Mouse (Mus musculus) neutrophil, adult 5-6 weeks (primary cell): ENCODE measurements around the gene Fcgr3. TPM values are rescaled to one million over a fixed set of nuclear protein-coding genes. Genes with fewer than 3 reads are reported as not detected.

Experiments used
- ATAC-seq: fragments of 151-379, 151-347 bp; 2 replicates; pipeline ENCODE4 v1.8.0; 2017; ENCODE audit warnings: mild to moderate bottlenecking, moderate TSS enrichment; ENCODE audit not compliant: insufficient number of reproducible peaks, poor library complexity, low FRiP score, severe bottlenecking; ENCODE audit errors: extremely low read depth
- total RNA-seq: library from RNA; stranded (forward); fragments of 200-1000 nt; gene quantifications from 2 replicates; pipeline ENCODE4 v1.2.3, GENCODE M21; 2017

Fcgr3 gene
- total RNA-seq, 1 experiment from 2014 or later: 682 TPM

GRCm38 (mm10) chr1:171033756-171034155 lies 31.0 kb downstream of the Fcgr3 start:
- ATAC-seq: peak; percentile 54

- no peak for ATAC-seq
Measured at GRCm38 (mm10) chr1:171033196-171033595, 31.5 kb downstream of the Fcgr3 start.

- no peak for ATAC-seq
Measured at GRCm38 (mm10) chr1:171032691-171033090, 32.0 kb downstream of the Fcgr3 start.

GRCm38 (mm10) chr1:171031752-171032151 lies 33.0 kb downstream of the Fcgr3 start:
- no peak for ATAC-seq

- ATAC-seq: no peak
Measured at GRCm38 (mm10) chr1:171019311-171019950, 45.3 kb downstream of the Fcgr3 start.

- ATAC-seq: no peak
Measured at GRCm38 (mm10) chr1:171018737-171019136, 46.0 kb downstream of the Fcgr3 start, which contains the start of gene Fcgr4. Gene Fcgr4, plus strand, starts transcription at chr1:171018920.

GRCm38 (mm10) chr1:171017468-171018158 lies 47.1 kb downstream of the Fcgr3 start:
- peak; percentile 70 for ATAC-seq

- ATAC-seq: no peak
Measured at GRCm38 (mm10) chr1:171016676-171017356, 47.9 kb downstream of the Fcgr3 start.

GRCm38 (mm10) chr1:171011733-171012132 lies 53.0 kb downstream of the Fcgr3 start:
- no peak for ATAC-seq

- ATAC-seq: peak; percentile 49; the same call in 1 of the 2 replicates
Measured at GRCm38 (mm10) chr1:171006905-171007304, 57.8 kb downstream of the Fcgr3 start.

GRCm38 (mm10) chr1:171006335-171006734 lies 58.4 kb downstream of the Fcgr3 start:
- ATAC-seq: peak; percentile 70

- ATAC-seq: no peak
Measured at GRCm38 (mm10) chr1:171005586-171005985, 59.1 kb downstream of the Fcgr3 start.

GRCm38 (mm10) chr1:171005081-171005480 lies 59.7 kb downstream of the Fcgr3 start:
- no peak for ATAC-seq

Other genes with a start within 250 kb of the Fcgr3 start
- 46.3 and 47.7 TPM in 2 replicates for gene Atf6, start 197.2 kb downstream of the Fcgr3 start, total RNA-seq
- gene Gm26620, start 179.9 kb downstream of the Fcgr3 start, total RNA-seq: 0.58 TPM in 1 of 2 replicates, not detected in the other
- 6.9 and 8.8 TPM in 2 replicates for gene Dusp12, start 179.4 kb downstream of the Fcgr3 start, total RNA-seq
- 0.98 and 1.4 TPM in 2 replicates for gene Fcrlb, start 152.0 kb downstream of the Fcgr3 start, total RNA-seq
- 255 and 258 TPM in 2 replicates for gene Fcrla, start 137.4 kb downstream of the Fcgr3 start, total RNA-seq
- gene Fcgr2b, start 88.4 kb downstream of the Fcgr3 start, total RNA-seq: 136 and 145 TPM in 2 replicates
- gene Fcgr4, start 46.0 kb downstream of the Fcgr3 start, total RNA-seq: 134 TPM in 2 replicates
- not detected in 2 replicates for gene Cfap126, start 49.0 kb upstream of the Fcgr3 start, total RNA-seq
- 16.3 and 16.9 TPM in 2 replicates for gene Sdhc, start 85.7 kb upstream of the Fcgr3 start, total RNA-seq
- not detected in 2 replicates for gene Mpz, start 85.8 kb upstream of the Fcgr3 start, total RNA-seq
- 0.49 and 0.81 TPM in 2 replicates for gene Pcp4l1, start 131.3 kb upstream of the Fcgr3 start, total RNA-seq
- gene Nr1i3, start 149.0 kb upstream of the Fcgr3 start, total RNA-seq: 0.25 TPM in 1 of 2 replicates, not detected in the other
- gene Tomm40l, start 157.6 kb upstream of the Fcgr3 start, total RNA-seq: 6.6 and 7.5 TPM in 2 replicates
- gene Apoa2, start 160.1 kb upstream of the Fcgr3 start, total RNA-seq: not detected in 2 replicates
- gene Fcer1g, start 169.4 kb upstream of the Fcgr3 start, total RNA-seq: 410 and 425 TPM in 2 replicates
- 0.12 TPM in 1 of 2 replicates, not detected in the other for gene Adamts4, start 185.5 kb upstream of the Fcgr3 start, total RNA-seq
- 150 and 174 TPM in 2 replicates for gene Ndufs2, start 186.5 kb upstream of the Fcgr3 start, total RNA-seq
- 116 and 144 TPM in 2 replicates for gene B4galt3, start 205.4 kb upstream of the Fcgr3 start, total RNA-seq
- gene Ppox, start 216.3 kb upstream of the Fcgr3 start, total RNA-seq: 48.4 and 57.0 TPM in 2 replicates
- gene Usp21, start 223.1 kb upstream of the Fcgr3 start, total RNA-seq: 45.5 and 45.7 TPM in 2 replicates
- 32.0 and 39.7 TPM in 2 replicates for gene Ufc1, start 230.1 kb upstream of the Fcgr3 start, total RNA-seq